Mouse (Mus musculus): ENCODE measurements around the gene Isg20.

Isg20 gene

DNA sequence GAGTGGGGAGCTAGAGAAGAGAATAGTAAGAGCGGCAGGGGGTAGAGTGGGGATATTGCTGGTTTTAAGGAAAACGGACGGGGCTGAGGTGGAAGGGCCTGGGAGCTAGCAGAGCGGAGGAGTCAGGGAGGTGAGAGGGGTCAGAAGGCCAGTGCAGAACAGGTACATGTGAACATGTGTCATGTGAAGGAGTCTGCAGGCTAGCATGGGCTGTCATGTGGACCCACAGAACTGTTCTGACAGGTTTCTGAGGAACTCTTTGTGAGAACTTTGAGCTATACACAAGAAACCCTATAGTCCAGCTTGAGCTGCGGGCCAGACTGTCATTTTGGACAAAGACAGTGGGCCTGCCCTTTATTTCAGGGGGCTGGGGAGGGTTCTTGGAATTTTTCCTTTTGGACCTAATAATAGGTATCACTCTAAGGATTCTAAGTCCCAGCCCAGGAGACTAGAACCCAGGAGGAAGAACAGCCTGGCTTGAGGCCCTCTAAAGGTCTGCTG, at the start of gene Isg20:
Gene Isg20, plus strand, starts transcription at position 451 of the 501 bp plus-strand sequence.
- DNase-seq (ENCODE audit: low spot score) = no peak

DNA sequence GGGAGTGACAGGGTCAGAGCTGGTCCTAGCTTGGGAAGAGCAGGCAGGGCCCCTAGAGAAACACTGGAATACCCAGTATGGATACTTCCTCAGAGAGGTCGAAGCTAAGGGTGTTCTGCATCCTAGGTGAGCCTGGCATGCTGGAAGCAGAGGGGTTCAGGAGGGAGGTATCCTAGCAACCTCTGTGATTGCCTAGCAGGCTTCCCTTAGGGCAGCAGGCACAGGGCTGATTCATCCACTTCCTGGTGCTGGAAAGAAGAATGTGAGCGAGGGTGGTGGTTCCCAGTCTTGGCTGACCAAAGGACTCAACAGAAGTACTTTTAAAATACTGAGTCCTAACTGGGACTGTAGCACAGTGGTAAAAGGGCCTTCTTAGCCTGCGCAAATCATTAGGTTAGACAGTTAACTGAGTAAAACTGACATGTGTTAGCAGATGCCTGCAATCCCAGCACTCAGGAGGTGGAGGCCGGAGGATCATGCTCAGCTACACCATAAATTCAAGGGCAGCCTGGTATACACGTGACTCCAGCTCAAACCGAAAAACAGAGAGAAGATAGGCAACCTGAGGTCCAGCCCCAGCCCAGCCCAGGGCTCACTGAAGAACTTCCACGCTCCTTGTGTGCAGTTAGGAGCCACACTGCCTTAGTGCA, 49.3 kb upstream of the Isg20 start:
- no peak for DNase-seq (ENCODE audit: low spot score)

DNA sequence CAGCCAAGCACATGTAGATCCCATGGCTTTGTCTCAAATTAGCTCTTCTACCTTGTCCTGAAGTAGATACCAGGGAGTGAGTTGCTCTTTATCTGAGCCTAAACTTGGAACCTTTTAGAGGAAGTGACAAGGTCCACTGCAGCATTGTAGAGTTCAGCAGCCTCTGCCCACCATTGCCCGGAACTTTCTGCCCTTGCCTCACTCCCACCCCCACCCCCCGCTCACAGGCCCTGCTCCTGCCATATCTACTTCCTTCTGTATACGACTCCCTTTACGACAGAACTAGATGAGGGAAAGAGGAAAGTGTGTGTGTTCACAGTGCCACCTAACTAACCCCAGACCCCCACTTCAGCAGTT, 48.8 kb upstream of the Isg20 start:
- no peak for DNase-seq (ENCODE audit: low spot score)

DNA sequence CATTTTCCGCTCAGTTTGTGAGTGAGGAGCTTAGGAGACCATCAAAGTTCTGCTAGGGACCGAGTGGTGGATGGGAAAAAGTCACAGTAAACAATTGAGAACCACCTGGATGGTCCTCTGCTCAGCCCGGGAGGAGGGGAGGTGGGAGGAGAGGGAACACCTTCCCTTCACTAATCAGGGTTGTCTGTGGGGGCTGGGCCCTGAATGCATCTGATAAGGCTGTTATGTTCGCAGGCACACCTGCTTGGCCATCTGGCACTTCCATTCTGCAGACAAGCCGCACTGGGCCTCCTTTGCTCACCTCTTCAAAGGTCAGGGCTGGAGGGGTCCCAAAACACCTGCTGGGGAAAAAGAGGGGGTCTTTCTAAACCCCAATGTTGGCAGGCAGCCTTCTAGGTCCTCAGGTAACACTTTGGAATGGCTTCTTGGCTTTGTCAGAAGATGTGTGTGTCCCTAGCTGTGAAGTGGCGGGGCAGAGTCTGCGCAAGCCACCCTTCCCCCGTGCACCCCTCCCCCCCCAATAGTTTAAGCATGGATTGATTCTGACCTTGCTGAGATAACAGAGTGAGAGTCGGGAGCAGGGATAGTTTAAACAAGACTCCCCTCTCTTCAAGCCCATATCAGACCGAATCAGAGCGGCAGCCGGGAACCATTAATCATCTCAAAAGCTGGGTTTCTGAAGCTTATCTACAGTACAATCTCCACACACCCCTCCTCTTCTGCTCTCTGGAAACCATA, 47.8 kb upstream of the Isg20 start:
- DNase-seq (ENCODE audit: low spot score) = no peak

DNA sequence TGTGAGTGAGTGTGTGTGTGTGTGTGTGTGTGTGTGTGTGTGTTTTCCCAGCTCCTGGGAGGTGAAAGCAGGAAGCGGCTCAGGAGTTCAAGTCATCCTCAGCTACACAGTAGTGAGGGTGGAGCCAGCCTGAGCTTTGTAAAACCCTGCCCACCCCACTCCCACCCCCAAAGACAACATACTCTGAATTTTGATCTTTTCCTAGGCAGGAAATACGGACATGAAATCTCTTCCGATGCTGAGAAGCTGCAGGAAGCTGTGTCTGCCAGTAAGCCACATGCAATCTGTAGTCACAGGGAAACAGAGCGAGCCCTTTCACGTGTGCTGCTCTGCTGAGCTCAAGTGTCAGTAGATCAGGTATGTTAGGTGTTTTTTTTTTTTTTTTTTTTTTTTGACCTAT, 44.5 kb upstream of the Isg20 start:
- no peak for DNase-seq (ENCODE audit: low spot score)

DNA sequence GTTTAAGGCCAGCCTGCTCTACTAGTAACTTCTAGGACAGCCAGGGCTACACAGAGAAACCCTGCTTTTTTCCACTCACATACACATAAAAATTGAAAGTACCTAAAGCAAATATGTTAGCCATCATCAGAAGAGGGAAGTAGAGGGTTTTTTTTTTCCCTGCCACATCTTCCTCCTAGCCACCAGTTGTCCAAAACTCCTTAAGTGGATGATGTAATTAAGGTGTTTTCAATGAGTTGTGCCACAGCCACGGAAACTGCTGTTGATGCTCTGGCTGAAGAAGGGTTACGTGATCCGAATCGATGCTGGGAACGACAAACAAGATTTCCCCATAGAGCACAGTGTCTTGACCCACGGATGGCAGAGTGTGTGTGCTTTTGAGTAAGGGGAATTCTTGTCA, 40.9 kb upstream of the Isg20 start:
- no peak for DNase-seq (ENCODE audit: low spot score)

DNA sequence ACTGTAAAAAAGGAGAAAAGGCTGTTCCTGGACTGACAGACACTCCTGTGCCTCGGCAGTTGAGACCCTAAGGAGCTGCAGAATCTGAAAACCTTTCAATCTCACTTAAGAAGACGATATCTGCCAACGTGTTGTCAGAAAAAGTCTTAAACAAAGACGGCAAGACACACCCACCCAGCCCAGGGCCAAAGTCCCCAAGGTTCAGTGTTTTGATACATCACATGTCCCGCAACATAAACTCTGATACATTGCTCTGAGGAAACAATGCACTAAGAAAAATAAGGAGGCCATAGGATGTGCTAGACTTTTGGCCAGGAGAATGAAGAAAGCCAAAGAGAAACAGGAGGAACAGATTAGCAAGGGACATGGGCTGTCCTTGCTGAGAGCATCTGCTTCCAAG, 40.4 kb upstream of the Isg20 start:
- no peak for DNase-seq (ENCODE audit: low spot score)

DNA sequence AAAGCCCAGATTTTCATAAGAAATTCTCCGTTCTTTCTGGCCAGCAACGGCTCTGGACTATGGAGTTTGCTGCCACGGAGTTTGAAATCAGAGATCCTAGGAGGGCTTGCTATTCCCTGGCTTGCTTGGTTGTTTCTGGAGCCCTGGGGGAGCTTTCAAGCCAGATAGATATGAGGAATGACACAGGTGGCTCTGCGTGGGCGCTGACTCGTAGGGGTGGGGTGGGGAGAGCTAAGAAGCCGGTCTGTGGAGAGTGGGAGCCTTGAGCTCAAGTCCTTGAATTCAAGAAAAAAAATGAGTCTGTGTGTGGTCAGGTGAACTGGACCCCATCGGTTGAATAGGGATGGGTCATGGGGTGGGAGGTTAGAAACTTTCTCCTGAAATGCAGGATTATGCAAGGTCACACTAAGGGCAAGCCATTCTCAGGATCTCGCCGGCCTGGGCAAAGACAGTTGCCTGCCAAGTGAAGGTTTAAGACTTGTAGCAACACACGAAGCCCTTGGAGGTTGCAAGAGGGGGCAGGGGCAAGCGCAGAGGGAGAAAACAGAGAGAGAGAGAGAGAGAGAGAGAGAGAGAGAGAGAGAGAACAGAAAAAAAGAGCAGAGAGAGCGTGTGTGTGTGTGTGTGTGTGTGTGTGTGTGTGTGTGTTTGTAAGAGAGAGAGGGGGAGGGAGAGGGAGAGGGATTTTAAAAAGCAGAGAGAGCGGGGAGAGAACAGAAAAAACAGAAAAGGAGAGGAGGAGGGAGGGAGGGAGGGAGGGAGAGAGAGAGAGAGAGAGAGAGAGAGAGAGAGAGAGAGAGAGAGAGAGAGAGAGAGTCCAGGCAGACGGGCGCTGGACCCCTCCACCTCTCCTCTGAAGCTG, 31.4 kb upstream of the Isg20 start:
- DNase-seq (ENCODE audit: low spot score) = no peak

DNA sequence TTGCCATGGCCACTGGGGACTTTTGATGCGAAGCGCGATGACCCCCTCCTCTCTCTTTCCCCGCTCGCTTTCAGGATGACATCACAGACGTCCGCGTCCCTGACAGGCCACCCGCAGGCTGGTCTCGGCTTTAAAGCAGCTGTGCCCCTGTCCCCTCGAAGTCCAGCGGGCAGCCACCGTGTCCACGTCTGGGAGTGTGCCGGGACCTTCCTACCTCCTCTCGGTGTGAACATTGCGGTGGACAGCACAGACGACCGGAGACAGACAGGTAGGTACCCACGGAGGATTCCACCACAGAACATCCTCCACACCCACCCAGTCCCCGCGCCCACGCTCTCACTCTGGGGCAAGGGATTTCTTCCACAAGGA, 30.8 kb upstream of the Isg20 start:
- DNase-seq (ENCODE audit: low spot score) = no peak

DNA sequence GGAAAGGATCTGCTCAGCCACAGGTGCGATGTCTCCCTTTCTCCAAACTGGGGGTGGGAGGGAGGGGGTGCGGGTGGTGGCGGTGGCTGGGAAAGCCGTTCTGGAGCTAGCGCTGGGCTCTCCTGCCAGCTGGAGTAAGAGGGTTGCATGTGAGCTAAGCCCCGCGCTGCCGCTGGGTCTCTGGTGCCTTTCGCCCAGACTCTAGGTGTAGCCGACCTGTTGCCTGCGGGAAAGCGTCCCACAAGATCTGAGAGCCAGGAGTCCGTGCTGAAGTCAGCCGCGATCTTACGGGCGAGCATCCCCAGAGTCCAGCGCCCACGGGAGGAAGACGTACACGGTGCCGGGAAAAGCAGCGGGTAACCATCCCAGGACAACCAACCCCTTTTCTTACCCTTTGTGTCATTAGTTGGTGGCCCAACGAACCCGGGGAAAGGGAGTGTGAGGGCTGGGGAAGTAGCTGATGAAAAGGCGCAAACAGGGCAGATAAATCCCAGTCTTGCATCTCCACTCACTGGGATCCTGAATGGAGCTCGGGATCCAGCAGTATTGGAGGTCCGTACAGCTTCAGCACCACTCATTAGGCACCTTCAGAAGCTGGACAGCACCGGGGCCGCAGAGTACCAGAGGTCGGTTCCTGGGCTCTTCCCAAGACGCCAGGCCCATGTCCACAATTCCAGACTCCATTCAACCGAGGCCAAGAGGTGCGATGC, 30.1 kb upstream of the Isg20 start:
- DNase-seq (ENCODE audit: low spot score) = no peak

DNA sequence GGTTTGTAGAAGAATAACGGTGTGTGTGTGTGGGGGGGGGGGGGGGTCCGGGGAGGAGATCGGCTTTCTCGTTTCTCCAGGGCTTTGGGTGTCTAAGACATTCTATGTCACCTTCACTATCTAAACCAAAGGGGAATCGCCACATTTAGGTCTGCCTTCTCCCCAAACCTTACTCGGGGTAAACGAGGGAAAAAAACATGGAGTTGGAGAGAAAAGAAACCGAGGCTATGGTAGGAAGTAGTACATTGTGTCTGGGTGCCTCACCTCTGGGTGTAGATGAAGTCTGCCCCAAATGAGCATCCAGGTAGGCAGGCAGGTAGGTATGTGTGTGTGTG, 29.5 kb upstream of the Isg20 start:
- no peak for DNase-seq (ENCODE audit: low spot score)

DNA sequence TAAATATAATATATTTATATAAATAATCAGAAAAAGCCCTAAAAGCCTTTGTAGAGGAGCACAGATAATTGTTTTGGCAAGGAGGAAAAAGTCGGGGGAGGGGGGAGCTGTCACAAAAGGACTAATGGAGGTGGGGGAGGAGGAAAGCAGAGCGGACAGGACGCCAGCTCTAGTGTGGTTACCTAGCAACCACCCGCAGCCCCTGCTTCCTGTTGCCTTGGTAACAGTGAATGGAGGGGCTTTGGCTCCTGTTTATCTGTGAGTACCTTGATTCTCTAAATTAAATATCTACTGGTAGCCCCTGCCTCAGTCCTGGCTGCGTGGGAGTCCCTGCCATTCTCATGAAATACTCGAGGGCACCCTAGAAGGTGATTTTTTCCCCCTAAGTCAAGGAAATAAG, 29.1 kb upstream of the Isg20 start:
- DNase-seq (ENCODE audit: low spot score) = no peak

DNA sequence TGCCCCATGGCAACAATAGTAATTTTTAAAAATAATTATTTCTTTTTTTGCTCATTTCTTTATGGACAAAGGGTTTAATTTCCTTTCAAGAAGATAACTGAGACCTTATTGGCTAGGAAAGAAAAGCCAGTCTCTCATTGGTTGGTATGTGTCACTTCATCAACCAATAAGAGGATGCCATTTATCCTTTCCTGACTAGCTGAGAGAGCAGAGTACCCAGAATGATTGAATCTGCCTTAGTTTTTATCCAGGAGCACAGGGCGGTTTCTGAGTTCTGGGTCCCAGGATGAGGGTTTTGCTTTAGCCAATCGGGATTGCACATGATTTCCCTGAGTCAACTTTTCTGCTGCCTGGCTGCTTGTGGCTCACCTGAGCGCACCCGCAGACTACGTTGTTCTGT, 27.8 kb upstream of the Isg20 start:
- no peak for DNase-seq (ENCODE audit: low spot score)

DNA sequence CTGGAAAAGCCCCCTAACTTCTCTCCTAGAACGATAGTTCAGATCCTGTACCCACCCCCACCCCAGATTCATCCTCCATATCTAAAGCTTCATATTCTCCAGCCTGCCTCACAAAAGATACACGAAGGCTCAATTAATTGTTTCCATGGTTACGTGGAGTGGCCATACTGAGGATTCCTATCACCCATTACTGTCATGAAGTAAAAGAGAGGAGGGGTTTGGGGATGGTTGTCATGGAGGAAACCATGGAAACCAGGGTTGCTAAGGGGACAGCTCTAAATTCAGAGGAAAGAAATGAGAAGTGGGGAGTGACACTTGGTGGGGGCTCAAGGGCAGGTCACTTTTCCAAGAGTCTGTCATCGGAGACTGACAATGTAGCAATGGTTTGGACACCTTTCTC, 26.7 kb upstream of the Isg20 start:
- no peak for DNase-seq (ENCODE audit: low spot score)

DNA sequence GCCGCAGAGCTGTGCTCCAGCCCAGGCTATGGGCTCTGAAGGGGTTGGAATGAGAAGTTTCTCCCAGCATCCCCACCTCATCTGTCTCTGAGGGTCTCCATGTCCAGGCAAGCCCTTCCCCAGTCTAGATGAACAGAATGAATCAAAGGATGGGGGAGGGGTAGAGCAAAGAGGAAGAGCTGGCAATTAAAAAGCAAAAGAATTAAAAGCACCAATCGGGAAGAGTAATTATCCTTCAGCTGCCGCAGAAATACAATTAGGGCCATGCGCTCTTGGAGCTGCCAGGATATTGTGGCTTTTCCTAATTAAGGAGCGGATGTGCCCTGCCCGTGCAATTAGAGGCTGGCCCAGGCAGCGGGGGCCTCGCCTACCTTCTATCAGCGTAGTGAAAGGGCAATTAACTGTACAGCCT, 25.8 kb upstream of the Isg20 start:
- no peak for DNase-seq (ENCODE audit: low spot score)

DNA sequence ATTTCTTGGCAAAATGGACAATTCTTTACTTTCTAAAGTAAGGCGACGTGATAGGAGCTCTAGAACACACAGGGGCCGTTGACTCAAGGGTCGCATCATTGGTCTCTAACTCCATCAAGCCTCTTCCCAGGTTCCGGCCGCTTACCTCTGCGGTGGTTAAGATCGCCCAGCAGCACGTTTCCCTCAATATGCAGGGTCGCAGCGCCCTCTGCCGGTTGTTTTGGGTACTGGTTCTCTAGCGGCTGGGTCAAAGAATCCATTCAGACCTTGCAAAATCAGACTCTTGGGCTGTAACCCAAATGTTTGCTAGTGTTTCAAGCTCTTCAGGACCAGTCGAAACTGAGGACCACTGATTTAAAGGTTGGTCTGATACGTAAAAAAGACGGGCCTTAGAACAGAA, 22.6 kb upstream of the Isg20 start:
- peak; percentile 69 for DNase-seq (ENCODE audit: low spot score)

DNA sequence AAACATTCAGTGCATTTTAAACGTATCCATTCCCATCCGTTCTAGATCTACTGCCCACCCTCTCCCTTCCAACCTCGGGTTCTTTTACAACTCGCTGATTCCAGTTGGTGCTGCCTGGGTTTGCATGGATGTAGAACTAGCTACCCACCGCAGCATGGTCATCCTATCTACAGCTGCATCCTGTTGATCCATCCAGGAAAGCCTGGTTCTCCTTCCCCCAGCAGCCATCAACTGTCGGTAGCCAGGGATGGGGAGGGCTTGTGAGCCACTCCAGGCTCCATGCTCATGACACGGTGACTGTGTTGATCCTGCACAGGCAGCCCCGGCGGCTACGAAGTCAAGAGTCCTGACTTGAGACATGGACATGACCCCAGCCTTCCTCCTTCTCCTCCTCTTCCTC, 19.3 kb upstream of the Isg20 start:
- no peak for DNase-seq (ENCODE audit: low spot score)

DNA sequence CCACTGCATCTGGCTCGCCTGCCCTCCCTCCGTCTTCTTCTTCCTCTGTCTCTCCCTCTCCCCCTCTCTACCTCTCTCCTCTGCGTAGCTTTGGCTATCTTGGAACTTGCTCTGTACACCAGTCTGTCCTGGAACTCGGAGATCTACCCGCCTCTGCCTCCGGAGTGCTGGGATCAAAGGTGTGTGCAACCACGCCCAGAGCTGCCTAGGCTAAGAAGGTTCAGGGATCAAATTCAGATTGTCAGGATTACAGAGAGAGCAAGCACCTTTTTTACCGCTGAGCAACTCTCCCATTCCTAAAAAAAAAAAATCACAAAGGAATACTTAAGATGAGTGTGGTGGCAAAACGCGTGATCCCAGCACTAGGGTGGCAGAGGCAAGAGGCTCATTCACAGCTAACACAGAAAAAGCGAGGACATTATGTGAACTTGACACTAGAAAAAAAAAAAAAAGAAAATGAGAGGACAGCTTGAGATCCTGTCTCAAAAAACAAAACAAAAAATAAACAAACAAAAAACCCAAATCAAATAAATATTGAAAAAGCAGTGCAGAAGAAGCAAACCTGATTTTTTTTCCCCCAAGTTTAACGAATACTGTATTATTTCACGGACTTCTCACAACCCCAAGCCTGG, 18.1 kb upstream of the Isg20 start:
- peak; percentile 75 for DNase-seq (ENCODE audit: low spot score)

DNA sequence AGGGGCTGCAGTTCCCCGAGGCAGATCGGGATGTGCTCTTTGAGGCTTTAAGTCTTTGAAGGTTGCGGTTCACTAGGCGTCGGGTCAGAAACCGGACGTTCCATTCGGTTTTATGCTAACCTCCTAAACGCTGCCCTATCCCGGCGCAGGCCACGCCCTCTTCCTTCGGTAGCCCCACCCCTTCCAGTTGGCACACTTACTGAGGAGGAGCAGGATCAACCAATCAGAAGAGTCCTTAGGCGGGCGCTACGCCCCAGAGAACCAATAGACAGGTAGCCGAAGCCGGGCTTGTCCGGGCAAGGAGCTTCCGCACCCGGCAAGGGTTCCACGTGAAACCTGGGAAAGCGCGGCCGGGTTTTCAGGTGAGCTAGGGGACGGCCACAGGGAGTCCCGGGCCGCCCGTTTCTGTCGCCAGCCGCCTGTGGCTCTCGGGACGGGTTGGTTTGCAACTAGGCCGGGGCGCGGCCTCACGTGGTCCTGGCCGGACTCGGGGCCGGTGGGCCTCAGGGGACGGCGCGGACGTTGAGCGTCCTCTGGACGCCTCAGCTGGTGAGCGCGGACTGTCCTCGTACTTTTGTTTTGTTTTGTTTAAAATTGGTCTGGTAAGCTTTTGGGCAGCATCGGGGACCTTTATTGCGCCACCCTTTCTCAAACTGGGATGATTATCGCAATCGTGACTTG, 17.4 kb upstream of the Isg20 start, which contains the start of gene Aen:
Gene Aen, plus strand, starts transcription at position 202 of the 681 bp plus-strand sequence.
- peak; percentile 99 for DNase-seq (ENCODE audit: low spot score)

DNA sequence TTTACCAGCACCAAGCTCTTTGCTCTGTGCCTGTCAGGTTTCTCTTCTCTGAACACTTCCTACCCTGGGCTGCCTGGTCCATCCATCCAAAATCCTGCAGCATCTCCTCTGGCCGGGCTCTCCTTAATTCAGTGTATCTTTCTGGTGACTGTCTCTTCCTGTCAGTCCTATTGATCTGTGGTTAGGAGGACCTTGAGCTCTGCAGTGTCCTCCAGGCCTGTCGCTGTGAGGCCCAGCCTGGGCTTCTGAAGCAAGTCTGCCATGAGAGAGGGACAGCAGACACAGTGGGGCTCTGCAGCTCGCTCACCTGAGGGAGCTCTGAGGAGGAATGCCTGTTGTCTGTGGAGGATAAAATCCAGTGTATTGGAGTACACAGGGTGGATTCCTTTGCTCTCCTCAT, 15.7 kb upstream of the Isg20 start:
- no peak for DNase-seq (ENCODE audit: low spot score)

DNA sequence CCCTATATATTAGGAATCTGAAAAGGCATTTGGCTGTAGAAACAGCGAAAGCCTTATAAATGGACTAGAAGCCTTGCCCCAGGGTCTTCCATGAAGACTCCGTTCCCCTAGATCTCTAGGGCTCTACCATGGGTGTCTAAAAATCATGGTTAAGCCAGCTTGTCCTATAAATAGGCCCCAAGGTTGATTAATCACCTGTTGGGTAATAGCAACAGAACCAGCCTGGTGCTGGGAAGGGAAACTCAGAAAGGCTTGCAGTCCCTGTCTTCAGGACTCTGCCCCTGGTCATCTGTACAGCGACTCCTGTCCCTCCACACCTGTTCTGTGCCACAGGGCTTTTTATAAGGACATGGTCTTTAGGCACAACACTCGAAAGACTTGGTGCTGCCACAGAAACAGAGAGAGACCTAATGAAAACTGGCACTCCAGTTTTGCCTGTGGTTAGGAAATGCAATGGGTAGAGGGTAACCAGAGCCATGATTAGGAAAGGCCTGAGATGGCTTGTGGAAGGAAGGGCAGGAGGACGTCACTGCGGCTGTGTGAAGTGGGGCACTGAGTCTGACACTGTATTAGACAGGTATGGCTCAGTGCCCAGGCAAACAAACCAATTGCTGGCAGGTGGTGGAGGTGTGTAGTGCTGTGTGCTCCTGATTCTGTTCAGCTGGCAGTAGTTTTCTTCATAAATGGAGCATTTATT, 9.9 kb upstream of the Isg20 start:
- DNase-seq (ENCODE audit: low spot score) = no peak
